Mouse (Mus musculus) myocyte (in vitro differentiated cells): Measurements from ENCODE around the gene Nat8f2.

Source experiments
- CEBPB ChIP-seq: IDR thresholded peaks from 2 replicates; pipeline ENCODE4 v1.6.1; 2011; ENCODE audit warnings: mild to moderate bottlenecking, moderate library complexity; ENCODE audit not compliant: poor library complexity, insufficient read depth, severe bottlenecking
- E2F4 ChIP-seq: IDR thresholded peaks from one replicate; pipeline ENCODE4 v1.6.1; 2011; ENCODE audit warnings: mild to moderate bottlenecking, control low read depth, moderate library complexity; ENCODE audit not compliant: insufficient read depth
- MAX ChIP-seq: IDR thresholded peaks from one replicate; pipeline ENCODE4 v1.6.1; 2011; ENCODE audit warnings: low read depth, mild to moderate bottlenecking, control low read depth
- MYOD1 ChIP-seq, 3 experiments: IDR thresholded peaks; one replicate each; pipeline ENCODE4 v1.6.1; 2011; ENCODE audit warnings: control low read depth in 2 of 3, low read depth in 2 of 3, mild to moderate bottlenecking in 2 of 3, moderate library complexity in 1 of 3; ENCODE audit not compliant: insufficient read length in 2 of 3, control insufficient read depth in 1 of 3
- POLR2A ChIP-seq: IDR thresholded peaks from one replicate; pipeline ENCODE4 v1.6.1; 2011; ENCODE audit warnings: low read depth, mild to moderate bottlenecking, control low read depth, moderate library complexity; ENCODE audit not compliant: insufficient read length
- POLR2AphosphoS2 ChIP-seq: IDR thresholded peaks from one replicate; pipeline ENCODE4 v1.6.1; 2011; ENCODE audit warnings: low read depth, control low read depth; ENCODE audit not compliant: insufficient read length
- REST ChIP-seq: IDR thresholded peaks from one replicate; pipeline ENCODE4 v1.6.1; 2011; ENCODE audit warnings: mild to moderate bottlenecking, control low read depth, moderate library complexity; ENCODE audit not compliant: insufficient read depth, insufficient read length
- SRF ChIP-seq: IDR thresholded peaks from one replicate; pipeline ENCODE4 v1.6.1; 2011; ENCODE audit warnings: low read depth; ENCODE audit not compliant: control insufficient read depth, insufficient read length
- TCF12 ChIP-seq: IDR thresholded peaks from one replicate; pipeline ENCODE4 v1.6.1; 2011; ENCODE audit warnings: mild to moderate bottlenecking, control low read depth; ENCODE audit not compliant: poor library complexity, insufficient read depth, severe bottlenecking
- USF1 ChIP-seq: IDR thresholded peaks from one replicate; pipeline ENCODE4 v1.6.1; 2011; ENCODE audit warnings: low read depth, mild to moderate bottlenecking, control low read depth, moderate library complexity

DNA sequence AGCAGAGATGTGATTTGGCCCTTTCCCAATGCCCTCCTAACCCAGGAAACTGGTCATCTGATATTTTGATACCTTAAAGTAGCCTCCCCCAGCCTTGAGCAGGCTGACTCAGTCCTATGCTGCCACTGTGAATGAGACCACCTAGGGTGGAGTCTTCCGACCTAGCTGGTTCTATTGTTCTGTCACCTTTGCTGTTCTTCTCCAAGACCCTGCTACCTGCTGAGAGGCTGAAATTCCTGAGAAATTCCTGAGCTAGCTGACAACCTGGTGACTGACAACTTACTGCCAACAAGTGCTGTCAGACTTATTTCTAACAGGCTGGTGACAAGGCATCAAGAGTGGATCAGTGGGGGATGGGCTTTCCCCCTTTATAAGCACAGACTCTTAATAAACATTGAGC lies 50.6 kb downstream of the Nat8f2 start:
- no peak for TF ChIP-seq POLR2A
- TF ChIP-seq E2F4, result no peak
- TF ChIP-seq CEBPB, result no peak
- no peak for TF ChIP-seq TCF12
- no peak for TF ChIP-seq POLR2AphosphoS2
- no peak for TF ChIP-seq MAX
- no peak for TF ChIP-seq USF1
- TF ChIP-seq MYOD1 (IDR thresholded peaks at IDR 0.05; ENCODE audit: control insufficient read depth in 1 of 3, insufficient read length in 2 of 3, low read depth in 2 of 3), result no peak
- no peak for TF ChIP-seq SRF
- no peak for TF ChIP-seq REST
